ENCODE assay signal across 18 mouse cellular contexts in genomic region chr16:3933536-3933935, GRCm38 (mm10). TPM values are rescaled to one million over a fixed set of nuclear protein-coding genes. Genes with fewer than 3 reads are reported as not detected.
"Had no signal": no experiment of that assay in that cellular context is flagged by ENCODE, and none has a peak within 500 bp of the region (broad histone marks: within the 10 kb centered on the region; RNA-seq: fewer than 3 reads in every experiment).

No protein-coding gene starts in this region.

- H3K9me3 ChIP-seq: limb, embryonic 13.5 days; liver, embryonic 15.5 days; megakaryocyte, embryonic 14.5 days; midbrain, embryonic 15.5 days; neural tube, embryonic 13.5 days had no signal

- H3K4me1 ChIP-seq: limb, embryonic 13.5 days; midbrain, embryonic 15.5 days; neural tube, embryonic 13.5 days had no signal

- H3K27ac ChIP-seq: kidney, postnatal 0 days; limb, embryonic 13.5 days; liver, embryonic 15.5 days; midbrain, embryonic 15.5 days; neural tube, embryonic 13.5 days had no signal

- H3K4me2 ChIP-seq: limb, embryonic 13.5 days; liver, embryonic 11.5 days; liver, embryonic 15.5 days; midbrain, embryonic 11.5 days; midbrain, embryonic 15.5 days; neural tube, embryonic 13.5 days had no signal

- ATAC-seq: midbrain, embryonic 15.5 days had no signal

- H3K4me3 ChIP-seq: limb, embryonic 13.5 days; liver, embryonic 15.5 days; megakaryocyte, embryonic 14.5 days; midbrain, embryonic 15.5 days; neural tube, embryonic 13.5 days had no signal

- H3K9ac ChIP-seq: limb, embryonic 13.5 days; liver, embryonic 15.5 days; midbrain, embryonic 15.5 days; neural tube, embryonic 13.5 days had no signal

- DNase-seq: layer of hippocampus, adult 9-11 months; left cerebral cortex, postnatal 4 days; lung, postnatal 4 days; retina, postnatal 1 day; right cerebral cortex, postnatal 4 days; spleen, adult 18-20 months; thymus, adult 18-20 months; thymus, postnatal 14 days had no signal

- H3K27me3 ChIP-seq: limb, embryonic 13.5 days; liver, embryonic 15.5 days; megakaryocyte, embryonic 14.5 days; midbrain, embryonic 15.5 days; neural tube, embryonic 13.5 days had no signal

RNA-seq across cellular contexts. Expression of gene Gm20695, which starts 49.1 kb away (rescaled TPM):
- total RNA-seq: layer of hippocampus, adult 18-20 months; left cerebral cortex, adult 18-20 months had no signal
